Mouse (Mus musculus): ENCODE data around the gene Cacna1f.
A peak's percentile ranks its signal among the peaks of the same experiment; 100 is the strongest.

Cacna1f gene

DNA sequence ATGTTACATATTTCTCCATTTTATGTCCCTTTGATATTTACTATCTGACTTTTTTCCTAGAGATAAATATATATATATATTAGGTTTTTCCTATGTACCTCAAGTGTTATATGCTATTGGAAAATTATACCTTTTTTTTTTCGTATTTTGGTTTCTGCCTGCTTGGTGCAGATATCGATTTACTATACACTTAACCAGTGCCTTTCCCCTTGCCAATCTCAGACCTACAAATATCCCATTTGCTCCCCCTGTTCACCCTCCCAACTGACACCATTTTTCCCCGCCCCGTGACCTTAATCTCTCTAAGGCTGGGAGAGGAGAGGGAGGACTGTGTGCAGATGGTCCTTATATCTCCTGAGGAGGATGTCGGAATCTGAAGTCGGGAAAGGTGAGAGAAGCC is at the start of gene Cacna1f:
Gene Cacna1f, plus strand, starts transcription at position 301 of the 400 bp plus-strand sequence.
- no peak for DNase-seq (ENCODE audit: low spot score in 2 of 2)

GRCm38 (mm10) chrX:7563076-7563475 is 43.8 kb upstream of the Cacna1f start:
- no peak for DNase-seq (ENCODE audit: low spot score in 2 of 2)

DNA sequence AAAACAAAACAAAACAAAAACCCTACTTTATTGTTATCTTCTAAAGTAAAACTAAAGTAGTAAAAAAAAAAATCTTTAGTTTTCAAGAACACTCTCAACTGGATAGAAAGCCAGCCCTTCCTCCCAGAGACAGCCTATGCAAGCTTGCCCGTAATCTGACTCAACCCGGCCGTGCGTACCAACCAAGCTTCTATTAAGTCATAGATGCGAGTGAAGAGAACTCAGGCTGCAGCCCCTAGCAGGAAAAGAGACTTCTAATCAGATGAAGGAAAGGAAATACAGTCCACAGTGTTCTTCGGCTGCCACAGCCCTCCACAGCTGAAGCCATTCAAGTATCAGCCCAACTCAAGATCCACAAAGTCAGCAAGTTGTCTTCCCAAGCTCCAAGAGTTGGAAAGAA is 40.5 kb upstream of the Cacna1f start:
- no peak for DNase-seq (ENCODE audit: low spot score in 2 of 2)

GRCm38 (mm10) chrX:7567491-7567890 is 39.4 kb upstream of the Cacna1f start:
- no peak for DNase-seq (ENCODE audit: low spot score in 2 of 2)

- peak in 1 of 2 experiments; percentile 2 for DNase-seq (ENCODE audit: low spot score in 2 of 2)
These were observed 36.3 kb upstream of the Cacna1f start for GRCm38 (mm10) chrX:7570481-7571175.

GRCm38 (mm10) chrX:7571565-7572136 is 35.2 kb upstream of the Cacna1f start:
- DNase-seq (ENCODE audit: low spot score in 2 of 2) = no peak

DNA sequence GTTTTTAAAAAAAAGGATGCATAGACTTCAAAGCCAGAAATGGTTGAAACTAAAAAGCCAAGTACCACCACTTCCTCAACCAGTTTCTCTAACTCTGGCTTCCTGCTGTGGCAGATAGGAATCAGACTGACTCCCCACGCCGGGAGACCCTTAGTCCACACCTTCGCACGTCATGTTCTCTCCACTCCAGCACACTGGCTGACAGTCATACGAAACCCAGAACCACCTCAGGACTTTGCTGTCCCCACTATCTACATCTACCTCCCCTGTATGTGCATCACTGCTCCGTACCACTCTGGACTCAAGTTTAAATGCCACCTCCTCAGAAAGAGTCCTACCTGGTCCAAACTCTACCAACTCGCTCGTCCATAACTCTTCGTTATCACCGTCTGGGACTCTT is 34.4 kb upstream of the Cacna1f start:
- no peak for DNase-seq (ENCODE audit: low spot score in 2 of 2)

DNA sequence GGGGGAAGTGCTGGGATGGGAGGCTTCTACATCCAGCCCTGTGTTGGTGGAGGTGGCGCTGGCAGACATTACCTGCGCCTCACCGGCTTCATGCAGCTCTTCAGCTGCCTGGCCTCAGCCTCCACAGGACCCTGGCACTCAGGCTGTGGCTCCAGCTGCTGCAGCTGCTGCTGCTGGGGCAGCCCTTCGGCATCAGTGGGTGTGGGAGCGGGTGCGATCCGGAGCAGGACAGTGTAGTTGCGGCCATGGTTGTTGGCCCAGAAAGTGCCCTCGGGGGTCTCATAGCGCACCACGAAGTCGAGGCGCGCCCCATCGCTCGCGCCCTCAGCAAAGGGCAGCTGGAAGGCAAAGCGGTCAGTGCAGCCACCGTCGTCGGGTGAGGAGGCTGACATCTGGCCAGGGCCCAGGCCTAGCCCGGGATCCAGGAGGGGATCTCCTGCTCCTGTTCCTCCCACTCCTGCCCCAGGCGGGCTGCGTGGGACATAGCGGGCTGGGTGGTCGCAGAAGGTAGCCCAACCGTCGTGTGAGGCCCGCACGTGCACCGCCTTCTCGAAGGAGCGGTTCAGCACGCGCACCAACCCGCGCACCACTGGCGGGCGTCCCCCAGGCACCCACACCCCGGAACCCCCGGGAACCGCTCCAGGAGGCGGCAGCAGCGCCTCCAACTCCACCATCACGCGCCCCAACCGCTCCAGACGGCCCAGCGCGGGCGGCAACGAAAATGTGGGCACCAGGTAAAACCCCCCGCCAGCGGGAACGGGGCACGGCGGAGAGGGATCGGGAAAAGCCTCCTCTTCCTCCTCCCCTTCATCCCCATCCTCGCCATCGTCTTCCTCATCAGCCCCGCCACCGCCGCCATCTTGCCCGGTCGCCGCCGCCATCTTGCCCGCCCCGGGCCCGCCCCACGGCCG is 33.5 kb upstream of the Cacna1f start, which contains the start of gene Foxp3:
Gene Foxp3, plus strand, starts transcription at position 469 of the 911 bp plus-strand sequence.
- no peak for DNase-seq (ENCODE audit: low spot score in 2 of 2)

DNA sequence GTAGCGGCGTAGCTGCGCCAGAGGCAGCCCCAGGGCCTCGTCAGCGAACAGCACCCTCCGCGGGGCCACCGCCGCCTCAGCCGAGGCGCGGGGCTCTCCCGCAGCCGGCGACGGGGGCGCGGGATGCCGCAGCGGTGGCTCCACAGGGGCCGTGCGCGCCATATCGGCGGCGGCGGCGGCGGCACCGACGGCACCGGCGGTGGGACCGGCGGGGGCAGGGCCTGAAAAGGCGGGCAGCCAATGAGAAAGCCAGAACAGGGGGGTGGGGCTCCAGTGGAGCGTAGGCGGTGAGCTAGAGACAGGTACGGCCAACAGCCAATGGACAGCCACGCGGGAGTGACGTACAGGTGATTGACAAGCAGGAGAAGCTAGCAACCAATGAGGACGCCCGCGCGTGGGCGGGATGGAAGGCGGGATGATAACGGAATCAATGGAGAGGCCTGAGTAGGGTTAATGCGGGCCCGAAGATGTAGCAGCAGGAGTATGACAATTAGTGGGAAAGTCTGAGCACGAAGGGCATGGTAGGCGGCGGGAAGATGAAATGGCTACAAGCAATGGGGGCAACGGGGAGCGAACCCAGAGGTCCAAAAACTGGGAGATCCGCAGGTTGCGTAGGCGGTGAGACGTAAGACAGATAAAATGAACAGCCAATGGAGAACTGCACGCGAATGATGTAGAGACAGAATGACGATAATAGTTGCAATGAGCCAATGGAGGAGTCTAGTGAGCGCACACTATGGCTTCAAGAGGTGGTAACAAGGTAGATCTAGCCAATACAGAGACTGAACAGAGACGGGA is 32.6 kb upstream of the Cacna1f start, which contains the start of gene Ppp1r3f:
Gene Ppp1r3f, minus strand, starts transcription at position 197 of the 798 bp plus-strand sequence.
- DNase-seq (ENCODE audit: low spot score in 2 of 2) = peak; percentile 93

- no peak for DNase-seq (ENCODE audit: low spot score in 2 of 2)
These were observed 32.0 kb upstream of the Cacna1f start for GRCm38 (mm10) chrX:7574885-7575231.

DNA sequence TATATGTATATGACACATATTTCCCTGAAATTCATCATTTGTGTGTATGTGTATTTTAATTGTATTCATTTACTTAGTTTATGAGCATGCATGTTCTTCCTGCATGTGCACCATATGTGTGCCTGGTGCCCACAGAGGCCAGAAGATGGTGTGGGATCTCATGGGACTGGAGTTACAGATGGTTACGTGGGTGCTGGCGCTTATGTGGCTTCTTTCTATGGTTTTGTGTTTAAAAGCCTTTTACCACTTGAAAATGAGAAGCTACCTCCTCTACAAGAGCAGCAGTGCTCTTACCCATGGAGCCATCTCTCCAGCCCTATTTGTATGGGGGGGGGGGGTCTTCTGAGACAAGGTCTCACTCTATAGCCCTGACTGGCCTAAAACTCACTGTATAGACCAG is 25.7 kb upstream of the Cacna1f start:
- no peak for DNase-seq (ENCODE audit: low spot score in 2 of 2)

DNA sequence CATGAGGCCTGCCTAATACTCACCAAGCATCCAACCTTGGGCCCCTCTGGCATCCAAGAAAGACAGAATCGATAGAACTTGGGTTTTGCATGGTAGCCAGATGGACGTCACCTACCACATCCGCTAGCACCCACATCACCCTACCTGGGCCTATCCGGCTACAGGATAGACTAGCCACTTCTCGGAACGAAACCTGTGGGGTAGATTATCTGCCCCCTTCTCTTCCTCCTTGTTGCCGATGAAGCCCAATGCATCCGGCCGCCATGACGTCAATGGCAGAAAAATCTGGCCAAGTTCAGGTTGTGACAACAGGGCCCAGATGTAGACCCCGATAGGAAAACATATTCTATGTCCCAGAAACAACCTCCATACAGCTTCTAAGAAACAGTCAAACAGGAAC is 23.0 kb upstream of the Cacna1f start:
- no peak for DNase-seq (ENCODE audit: low spot score in 2 of 2)

DNA sequence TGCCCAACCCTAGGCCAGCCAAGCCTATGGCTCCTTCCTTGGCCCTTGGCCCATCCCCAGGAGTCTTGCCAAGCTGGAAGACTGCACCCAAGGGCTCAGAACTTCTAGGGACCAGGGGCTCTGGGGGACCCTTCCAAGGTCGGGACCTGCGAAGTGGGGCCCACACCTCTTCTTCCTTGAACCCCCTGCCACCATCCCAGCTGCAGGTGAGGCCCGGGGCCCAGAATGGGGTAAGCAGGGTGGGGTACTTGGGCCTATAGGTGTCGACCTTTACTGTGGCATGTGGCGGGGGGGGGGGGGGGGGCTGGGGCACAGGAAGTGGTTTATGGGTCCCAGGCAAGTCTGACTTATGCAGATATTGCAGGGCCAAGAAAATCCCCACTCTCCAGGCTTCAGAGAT is 20.5 kb upstream of the Cacna1f start:
- DNase-seq (ENCODE audit: low spot score in 2 of 2) = no peak

GRCm38 (mm10) chrX:7595371-7595770 is 11.5 kb upstream of the Cacna1f start:
- no peak for DNase-seq (ENCODE audit: low spot score in 2 of 2)

DNA sequence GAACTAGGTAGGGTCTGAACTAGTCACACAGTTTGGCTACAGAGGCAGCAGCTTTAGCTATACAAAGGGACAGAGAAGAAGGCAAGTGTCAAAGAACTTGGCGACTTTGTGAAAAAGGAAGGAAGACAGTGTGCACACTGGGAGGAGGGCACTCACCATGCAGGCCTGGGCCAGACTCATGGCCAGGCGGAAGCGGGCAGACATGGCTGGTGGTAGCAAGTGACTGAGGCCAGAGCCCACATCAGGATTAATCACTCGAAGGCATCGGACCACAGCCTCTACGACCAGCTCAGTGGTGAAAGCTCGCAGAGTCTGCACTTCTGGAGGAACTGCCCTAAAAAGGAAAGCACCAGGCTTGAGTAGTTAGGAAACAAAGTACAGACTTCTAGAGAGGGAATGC is 2.9 kb upstream of the Cacna1f start:
- peak in 1 of 2 experiments; percentile 0 for DNase-seq (ENCODE audit: low spot score in 2 of 2)

- DNase-seq (ENCODE audit: low spot score in 2 of 2) = peak; percentile 81 to 83
These were observed 1.9 kb upstream of the Cacna1f start, which contains the start of gene Ccdc22 for GRCm38 (mm10) chrX:7604879-7605574. Gene Ccdc22 (minus strand): TSS chrX:7605517.

DNA sequence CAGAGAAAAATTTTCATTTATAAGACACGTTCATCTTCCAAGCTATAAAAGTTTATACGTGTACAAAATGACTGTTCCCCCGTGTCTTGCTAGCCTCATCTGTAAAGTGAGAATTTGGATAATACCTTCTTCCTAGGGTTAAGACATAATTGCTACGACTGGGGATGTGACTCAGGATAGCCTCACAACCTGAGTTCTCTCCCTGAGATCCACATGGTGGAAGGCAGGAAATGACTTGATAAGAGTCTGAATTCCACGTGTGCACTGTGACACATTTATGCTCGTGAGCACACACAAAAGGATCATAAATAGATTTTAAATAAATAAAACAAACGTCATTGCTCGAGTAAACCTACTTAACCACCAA is 1.3 kb upstream of the Cacna1f start:
- DNase-seq (ENCODE audit: low spot score in 2 of 2) = no peak

- DNase-seq (ENCODE audit: low spot score in 2 of 2) = no peak
These were observed 3.2 kb downstream of the Cacna1f start for GRCm38 (mm10) chrX:7610035-7610434.

- DNase-seq (ENCODE audit: low spot score in 2 of 2) = no peak
These were observed 3.8 kb downstream of the Cacna1f start for GRCm38 (mm10) chrX:7610536-7611258.

DNA sequence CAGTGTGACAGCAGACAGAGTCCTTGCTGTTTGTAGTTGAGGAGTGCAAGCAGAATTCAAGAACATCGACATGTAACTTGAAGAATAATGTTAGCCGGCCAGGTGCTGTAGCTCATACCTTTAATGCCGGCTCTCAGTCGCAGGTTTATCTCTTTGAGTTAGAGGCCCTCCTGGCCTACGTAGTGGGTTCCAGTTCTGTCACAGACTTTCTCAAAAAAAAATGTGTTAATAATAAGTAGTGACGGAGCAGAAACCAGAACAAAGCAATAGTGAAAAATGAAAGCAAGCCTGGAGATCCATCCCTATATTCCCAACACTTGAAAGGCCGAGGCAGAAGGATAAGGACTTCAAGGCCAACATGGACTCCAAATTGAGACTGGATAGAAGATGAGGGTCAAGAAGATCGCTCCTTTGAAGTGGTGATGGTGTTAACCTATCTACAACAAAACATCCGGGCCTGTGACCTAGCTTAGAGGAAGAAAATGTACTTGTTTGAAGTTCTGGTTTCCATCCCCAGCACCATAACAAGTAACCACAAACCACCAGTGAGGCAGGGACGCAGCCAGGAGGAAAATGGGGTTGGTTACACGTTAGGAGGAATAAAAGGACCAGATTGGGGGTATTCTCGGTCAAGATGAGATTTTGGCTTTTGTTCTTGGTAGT is 11.1 kb downstream of the Cacna1f start:
- no peak for DNase-seq (ENCODE audit: low spot score in 2 of 2)
